Mouse (Mus musculus): Measurements from ENCODE around the gene Olfr1450.
"Not testable (repeated sequence)": the region's sequence is repeated elsewhere in the genome, so short reads cannot be mapped to it uniquely, and the experiment has no call there.

Olfr1450 gene

DNA sequence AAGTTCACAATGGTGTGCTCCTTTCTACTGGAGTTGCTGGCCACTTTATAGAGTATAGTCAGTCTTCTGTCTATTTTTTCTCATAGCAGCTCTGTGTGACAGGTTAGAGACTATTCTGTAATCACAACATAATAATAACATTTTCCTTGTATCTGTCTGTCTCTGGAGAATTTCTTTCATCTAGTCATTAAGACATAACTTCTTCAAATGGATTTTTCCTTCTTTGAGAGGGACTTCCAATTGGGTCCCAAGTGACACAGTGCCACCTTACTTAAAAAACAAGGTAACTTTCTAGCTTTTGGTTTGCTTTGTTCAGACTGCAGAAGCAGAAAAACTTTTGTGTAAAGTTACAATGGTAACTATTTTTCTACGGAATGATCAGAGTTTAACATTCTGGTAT lies at the start of gene Olfr1450:
Gene Olfr1450 (plus strand): TSS at position 301 of the 400 bp plus-strand sequence.
- no peak for DNase-seq

DNA sequence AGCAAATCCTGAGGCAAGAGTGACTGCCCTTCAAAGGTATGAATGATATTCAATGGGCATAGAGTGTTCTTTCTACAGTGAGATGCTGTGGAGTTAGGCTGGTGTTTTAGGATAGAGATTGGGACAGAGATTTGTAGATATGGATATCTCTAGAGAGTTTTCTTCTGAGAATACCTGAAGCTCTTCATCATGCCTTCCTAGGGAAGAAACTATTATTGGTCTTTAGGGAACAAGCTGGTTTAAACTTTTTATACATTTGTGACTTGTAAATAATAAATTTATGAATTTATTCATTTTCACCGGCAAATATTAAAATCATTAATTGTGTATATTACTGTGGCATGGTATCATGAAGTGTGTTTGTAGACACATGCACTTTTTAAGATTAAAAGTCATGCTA lies 46.4 kb upstream of the Olfr1450 start, which contains the start of gene Olfr1447:
Gene Olfr1447 (minus strand): TSS at position 101 of the 400 bp plus-strand sequence.
- no peak for DNase-seq

DNA sequence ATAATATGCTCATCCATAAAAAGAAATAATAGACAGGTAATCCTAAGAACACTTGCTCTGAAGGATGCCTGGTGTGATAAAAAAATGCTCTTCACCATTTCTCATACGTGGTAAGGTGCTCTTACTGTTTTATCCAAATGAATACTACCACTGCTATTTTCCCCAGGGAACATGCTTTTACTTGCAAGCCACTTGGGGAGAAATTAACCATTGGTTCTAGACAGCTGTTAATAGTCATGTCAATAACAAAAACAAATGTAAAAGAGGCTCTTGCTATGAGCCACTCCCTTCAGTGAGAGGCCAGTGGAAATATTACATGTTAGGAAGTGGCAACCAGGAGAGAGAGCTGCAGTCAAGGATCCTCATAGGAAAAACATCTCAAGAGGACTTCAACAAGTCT lies 25.7 kb upstream of the Olfr1450 start, which contains the start of gene Olfr1448:
Gene Olfr1448 (minus strand): TSS at position 101 of the 400 bp plus-strand sequence.
- no peak for DNase-seq

DNA sequence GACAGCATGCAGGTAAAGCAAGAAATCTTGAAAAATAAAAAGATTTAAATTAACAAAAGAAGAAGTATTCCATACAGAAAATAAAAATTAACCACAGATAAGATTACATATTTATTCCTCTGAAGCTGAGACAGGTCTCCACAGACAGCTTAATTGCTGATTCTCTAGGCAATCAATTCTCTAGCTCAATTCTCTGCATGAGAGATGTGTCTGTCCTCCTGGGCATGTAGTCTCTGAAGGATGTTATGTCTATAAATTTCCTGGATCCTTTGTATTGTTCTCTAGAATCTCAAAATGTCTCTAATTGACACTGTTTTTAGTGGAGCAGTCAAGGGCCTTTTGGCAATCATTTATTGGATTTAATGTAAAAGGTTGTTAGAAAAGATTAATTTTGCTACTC lies 19.5 kb upstream of the Olfr1450 start, which contains the start of gene Olfr1449:
Gene Olfr1449 (plus strand): TSS at position 301 of the 400 bp plus-strand sequence.
- no peak for DNase-seq

DNA sequence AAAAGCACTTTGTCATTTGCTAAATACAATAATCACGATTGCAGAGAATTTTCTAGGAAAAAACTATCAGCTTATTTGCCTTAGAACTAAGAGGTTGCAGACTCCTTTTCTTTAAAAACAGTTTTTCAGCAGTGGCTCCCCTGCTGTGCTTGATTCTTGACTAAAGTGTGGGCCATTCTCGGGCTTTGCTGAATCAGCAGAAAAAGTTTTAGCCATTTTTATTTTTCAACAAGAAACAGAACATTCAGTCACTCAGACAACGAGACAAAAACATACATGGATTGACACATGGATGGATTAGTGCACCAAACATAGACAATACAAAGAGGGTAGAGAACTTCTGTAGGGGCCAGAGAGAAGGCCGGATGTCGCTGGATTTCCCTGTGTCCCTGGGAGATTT lies 20.0 kb downstream of the Olfr1450 start:
- DNase-seq = not testable (repeated sequence)

- not testable (repeated sequence) for DNase-seq
Measured at GRCm38 (mm10) chr19:12992316-12992715, 42.3 kb downstream of the Olfr1450 start.

DNA sequence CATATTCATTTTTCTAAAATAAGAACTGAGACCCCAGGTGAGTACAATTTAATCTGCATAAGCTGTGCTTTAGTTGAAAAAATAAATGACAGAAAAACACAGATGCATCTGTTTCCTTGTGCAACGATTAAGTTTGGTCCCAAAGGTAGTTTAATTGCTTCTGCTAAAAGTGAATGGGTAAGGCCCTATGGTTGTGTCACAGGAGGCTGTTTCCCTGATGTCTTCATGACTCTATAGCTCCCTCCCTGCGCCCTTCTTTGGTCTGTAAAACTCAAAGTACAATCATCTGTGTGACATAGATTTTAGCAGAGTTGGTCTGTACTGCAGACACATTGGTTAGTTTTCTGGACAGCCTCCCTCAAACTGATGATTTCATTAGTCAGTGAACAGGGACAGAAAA lies 44.7 kb downstream of the Olfr1450 start, which contains the start of gene Olfr1451:
Gene Olfr1451 (plus strand): TSS at position 301 of the 400 bp plus-strand sequence.
- no peak for DNase-seq

All from kidney, postnatal 10 days (tissue).